Mouse (Mus musculus): Measurements from ENCODE around the gene Prss57. TPM values are rescaled to one million over a fixed set of nuclear protein-coding genes. Genes with fewer than 3 reads are reported as not detected.

Gene Prss57
- polyA plus RNA-seq, 1 experiment from 2014 or later: 0.29 TPM

GRCm38 (mm10) chr10:79806331-79806730, 15.6 kb upstream of the Prss57 start:
- Histone ChIP-seq H3K4me1 (peaks cover 68% of the 10 kb centered on the region), H3K27me3 (no peaks in the 10 kb centered on the region), H3K9me3 (replicated peaks) (no peaks in the 10 kb centered on the region), H3K27ac (peak overlapping the region; percentile 89; the same call in 1 of the 2 replicates), H3K9ac (no peak overlapping the region), H3K4me3 (replicated peaks) (no peak overlapping the region), H3K36me3 (peaks cover 43% of the 10 kb centered on the region), H3K4me2 (no peak overlapping the region)
- ATAC-seq (replicated peaks; ENCODE audit: low FRiP score): no peak
- WGBS: 72% methylated on average over 9 of the region's 9 CpGs

DNA sequence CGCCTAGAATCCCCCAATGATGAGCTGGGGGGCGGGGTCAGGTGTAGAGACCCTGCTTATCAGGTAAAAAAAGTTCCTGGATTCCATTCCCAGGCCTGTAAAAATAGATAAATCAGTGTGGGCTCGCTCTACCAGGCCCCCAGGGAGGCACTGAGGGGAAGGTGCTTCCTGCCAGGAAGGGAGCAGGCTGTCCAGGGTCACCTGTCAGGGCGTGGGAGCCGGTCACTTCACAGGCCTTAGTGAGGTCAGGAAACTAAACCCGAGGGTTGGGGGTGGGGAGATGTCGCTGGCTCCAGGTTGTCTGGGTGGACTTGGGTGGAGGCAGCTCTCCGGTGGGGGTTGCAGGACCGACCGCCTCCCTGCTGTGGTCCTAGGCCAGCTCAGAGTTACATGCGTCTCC, 14.9 kb upstream of the Prss57 start:
- no peaks in the 10 kb centered on the region for H3K27me3 ChIP-seq
- no peak overlapping the region for H3K9ac ChIP-seq
- ATAC-seq (replicated peaks; ENCODE audit: low FRiP score): peak; percentile 30
- peak overlapping the region; percentile 89 for H3K27ac ChIP-seq
- WGBS: 20% methylated on average over 11 of the region's 11 CpGs
- H3K4me3 ChIP-seq (replicated peaks): no peak overlapping the region
- peaks cover 40% of the 10 kb centered on the region for H3K36me3 ChIP-seq
- peak overlapping the region; percentile 7; the same call in 1 of the 2 replicates for H3K4me2 ChIP-seq
- no peaks in the 10 kb centered on the region for H3K9me3 ChIP-seq (replicated peaks)
- peaks cover 75% of the 10 kb centered on the region for H3K4me1 ChIP-seq

- Histone ChIP-seq H3K27me3 (no peaks in the 10 kb centered on the region), H3K9me3 (replicated peaks) (no peaks in the 10 kb centered on the region), H3K9ac (0 out of 2 replicates have a peak overlapping the region, but pooled peaks have one; percentile 2), H3K4me1 (peaks cover 86% of the 10 kb centered on the region), H3K36me3 (peaks cover 22% of the 10 kb centered on the region), H3K4me2 (peak overlapping the region; percentile 46), H3K27ac (peak overlapping the region; percentile 89), H3K4me3 (replicated peaks) (peak overlapping the region; percentile 9)
- ATAC-seq (replicated peaks; ENCODE audit: low FRiP score): peak; percentile 57
- 9% methylated on average over 29 of the region's 29 CpGs for WGBS
These were observed 13.1 kb upstream of the Prss57 start for GRCm38 (mm10) chr10:79803716-79804323.

GRCm38 (mm10) chr10:79802331-79802971, 11.7 kb upstream of the Prss57 start:
- peaks cover 8% of the 10 kb centered on the region; the same call in 1 of the 2 replicates for H3K36me3 ChIP-seq
- H3K4me1 ChIP-seq: peaks cover 92% of the 10 kb centered on the region
- peak overlapping the region; percentile 2; the same call in 1 of the 2 replicates for H3K9ac ChIP-seq
- H3K27ac ChIP-seq: peak overlapping the region; percentile 89
- ATAC-seq (replicated peaks; ENCODE audit: low FRiP score): peak; percentile 47
- H3K4me3 ChIP-seq (replicated peaks): no peak overlapping the region
- H3K27me3 ChIP-seq: no peaks in the 10 kb centered on the region
- no peaks in the 10 kb centered on the region for H3K9me3 ChIP-seq (replicated peaks)
- peak overlapping the region; percentile 20; the same call in 1 of the 2 replicates for H3K4me2 ChIP-seq
- WGBS: 30% methylated on average over 11 of the region's 11 CpGs

GRCm38 (mm10) chr10:79801837-79802236, 11.1 kb upstream of the Prss57 start:
- ATAC-seq (replicated peaks; ENCODE audit: low FRiP score): 0 out of 2 replicates have a peak, but pooled peaks have one; percentile 19
- Histone ChIP-seq H3K9ac (no peak overlapping the region), H3K4me3 (replicated peaks) (no peak overlapping the region), H3K4me2 (peak overlapping the region; percentile 20; the same call in 1 of the 2 replicates), H3K4me1 (peaks cover 92% of the 10 kb centered on the region), H3K27me3 (no peaks in the 10 kb centered on the region), H3K27ac (peak overlapping the region; percentile 89), H3K9me3 (replicated peaks) (no peaks in the 10 kb centered on the region), H3K36me3 (0 out of 2 replicates have a peak, but pooled peaks cover 3% of the 10 kb centered on the region)
- 32% methylated on average over 3 of the region's 3 CpGs for WGBS

DNA sequence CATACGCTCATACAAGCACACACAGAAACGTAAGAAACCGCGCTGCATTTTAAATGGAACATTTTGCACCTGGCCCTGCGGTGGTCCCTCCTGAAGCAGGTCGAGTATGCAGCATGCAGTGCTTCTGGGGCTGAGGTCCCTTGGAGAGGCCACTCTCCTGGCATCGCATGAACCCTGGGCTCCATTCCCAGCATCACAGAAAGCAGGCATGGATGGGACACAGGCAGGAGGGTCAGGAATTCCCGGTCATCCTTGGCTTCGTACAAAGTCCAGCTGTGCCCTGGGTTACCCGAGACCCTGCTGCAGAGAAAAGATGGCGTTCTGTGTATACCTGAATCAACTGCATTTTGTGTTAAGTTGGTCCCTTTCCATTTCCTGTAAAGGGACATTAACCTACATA, 9.7 kb upstream of the Prss57 start:
- H3K27ac ChIP-seq: peak overlapping the region; percentile 43; the same call in 1 of the 2 replicates
- no peak overlapping the region for H3K9ac ChIP-seq
- no peak for ATAC-seq (replicated peaks; ENCODE audit: low FRiP score)
- H3K4me3 ChIP-seq (replicated peaks): no peak overlapping the region
- no peaks in the 10 kb centered on the region for H3K27me3 ChIP-seq
- H3K4me2 ChIP-seq: no peak overlapping the region
- no peaks in the 10 kb centered on the region for H3K9me3 ChIP-seq (replicated peaks)
- 65% methylated on average over 11 of the region's 11 CpGs for WGBS
- peaks cover 88% of the 10 kb centered on the region for H3K4me1 ChIP-seq
- 0 out of 2 replicates have a peak, but pooled peaks cover 3% of the 10 kb centered on the region for H3K36me3 ChIP-seq

DNA sequence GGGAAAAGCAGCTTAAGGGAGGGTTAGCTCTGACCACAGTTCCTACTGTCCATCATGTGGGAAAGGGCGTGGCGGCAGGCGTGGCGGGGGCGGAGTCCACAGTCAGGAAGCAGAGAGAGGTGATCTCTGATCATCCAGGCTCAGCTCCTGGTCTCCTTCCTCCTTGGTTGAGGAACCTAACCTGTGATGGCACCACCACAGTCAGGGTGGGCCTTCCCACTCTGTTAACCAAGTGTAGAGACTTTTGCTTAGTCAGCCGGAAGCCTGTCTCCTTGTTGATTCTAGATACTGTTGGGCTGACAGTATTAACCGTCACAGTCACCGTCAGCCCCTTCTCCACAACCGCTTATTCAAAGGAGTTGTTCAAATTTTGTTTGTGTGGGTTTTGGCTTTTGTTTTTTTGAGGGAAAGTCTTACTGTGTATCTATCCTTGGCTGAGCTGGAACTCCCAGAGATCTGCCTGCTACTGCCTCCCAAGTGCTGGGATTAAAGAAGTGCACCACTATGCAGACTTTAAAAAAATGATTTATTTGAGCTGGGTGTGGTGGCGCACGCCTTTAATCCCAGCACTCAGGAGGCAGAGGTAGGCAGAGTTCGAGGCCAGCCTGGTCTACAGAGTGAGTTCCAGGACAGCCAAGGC, 7.6 kb upstream of the Prss57 start:
- Histone ChIP-seq H3K36me3 (0 out of 2 replicates have a peak, but pooled peaks cover 3% of the 10 kb centered on the region), H3K4me3 (replicated peaks) (no peak overlapping the region), H3K27ac (peak overlapping the region; percentile 52), H3K27me3 (no peaks in the 10 kb centered on the region), H3K9ac (no peak overlapping the region), H3K4me1 (peaks cover 83% of the 10 kb centered on the region), H3K9me3 (replicated peaks) (no peaks in the 10 kb centered on the region), H3K4me2 (no peak overlapping the region)
- 73% methylated on average over 12 of the region's 12 CpGs for WGBS
- no peak for ATAC-seq (replicated peaks; ENCODE audit: low FRiP score)

DNA sequence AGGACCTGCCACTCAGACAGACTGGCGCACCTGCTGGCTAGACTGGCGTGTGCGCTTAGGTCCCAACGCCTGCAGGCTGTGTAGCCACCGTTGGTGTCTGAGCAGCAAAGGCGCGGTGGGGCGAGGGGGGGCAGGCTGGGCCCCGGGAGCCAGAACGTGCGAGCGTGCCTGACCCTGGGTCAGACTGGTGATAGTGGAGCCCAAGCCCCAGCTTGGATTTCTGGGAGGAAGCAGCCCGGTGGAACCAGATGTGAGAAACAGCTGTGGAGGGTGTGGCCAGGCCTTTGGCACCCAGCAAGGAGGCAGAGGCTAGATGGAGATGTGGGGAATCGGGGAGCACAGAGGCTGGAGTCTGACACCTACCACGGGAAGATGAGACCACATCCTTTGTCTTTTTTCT, 6.6 kb upstream of the Prss57 start:
- 40% methylated on average over 15 of the region's 15 CpGs for WGBS
- Histone ChIP-seq H3K36me3 (0 out of 2 replicates have a peak, but pooled peaks cover 3% of the 10 kb centered on the region), H3K27ac (peak overlapping the region; percentile 19; the same call in 1 of the 2 replicates), H3K4me3 (replicated peaks) (no peak overlapping the region), H3K4me2 (no peak overlapping the region), H3K4me1 (peaks cover 77% of the 10 kb centered on the region), H3K9ac (no peak overlapping the region), H3K9me3 (replicated peaks) (no peaks in the 10 kb centered on the region), H3K27me3 (no peaks in the 10 kb centered on the region)
- ATAC-seq (replicated peaks; ENCODE audit: low FRiP score): no peak

DNA sequence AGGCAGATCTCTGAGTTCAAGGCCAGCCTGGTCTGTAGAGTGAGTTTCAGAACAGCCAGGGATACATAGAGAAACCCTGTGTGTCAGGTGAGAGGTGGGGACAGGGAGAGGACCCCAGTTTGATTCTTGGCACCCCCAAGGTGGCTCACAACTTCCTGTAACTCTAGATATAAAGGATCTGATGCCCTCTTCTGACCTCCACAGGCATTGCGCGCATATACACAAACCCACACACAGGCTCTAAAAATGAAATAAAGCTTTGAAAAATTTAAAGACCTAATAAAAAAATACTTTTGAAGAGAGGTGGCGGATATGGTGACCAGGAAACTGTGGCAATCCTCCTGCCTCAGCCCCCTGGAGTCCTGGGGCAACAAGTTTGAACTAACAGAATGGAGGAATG, 5.1 kb upstream of the Prss57 start:
- no peak overlapping the region for H3K27ac ChIP-seq
- no peaks in the 10 kb centered on the region for H3K27me3 ChIP-seq
- no peak overlapping the region for H3K4me2 ChIP-seq
- no peaks in the 10 kb centered on the region for H3K9me3 ChIP-seq (replicated peaks)
- H3K36me3 ChIP-seq: 0 out of 2 replicates have a peak, but pooled peaks cover 1% of the 10 kb centered on the region
- H3K4me3 ChIP-seq (replicated peaks): no peak overlapping the region
- H3K9ac ChIP-seq: no peak overlapping the region
- WGBS: 93% methylated on average over 3 of the region's 3 CpGs
- no peak for ATAC-seq (replicated peaks; ENCODE audit: low FRiP score)
- peaks cover 62% of the 10 kb centered on the region for H3K4me1 ChIP-seq

DNA sequence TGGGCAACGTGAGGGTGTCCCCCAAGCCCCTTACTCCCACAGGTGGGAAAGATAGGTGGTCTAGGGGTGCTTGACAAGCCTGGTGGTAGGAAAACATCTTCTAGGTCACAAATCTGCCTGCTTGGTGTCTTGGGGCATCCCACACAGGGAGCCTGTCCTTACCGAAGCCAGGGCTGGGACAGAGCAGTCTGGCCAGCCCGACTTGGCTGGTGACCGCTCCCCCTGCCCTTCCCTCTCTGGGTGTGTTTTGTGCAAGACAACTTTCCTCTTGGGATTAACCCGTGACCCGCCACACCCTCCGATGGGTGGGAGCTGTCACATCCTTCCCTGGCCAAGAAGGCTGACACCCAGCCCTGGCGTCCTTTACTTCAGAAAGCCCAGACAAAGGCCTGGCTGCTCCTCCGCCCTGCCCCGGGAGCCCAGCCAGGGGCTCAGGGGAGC, 3.8 kb upstream of the Prss57 start:
- Histone ChIP-seq H3K4me3 (replicated peaks) (peak overlapping the region; percentile 97), H3K27ac (peak overlapping the region; percentile 94), H3K9me3 (replicated peaks) (no peaks in the 10 kb centered on the region), H3K4me1 (peaks cover 53% of the 10 kb centered on the region), H3K4me2 (peak overlapping the region; percentile 88), H3K9ac (peak overlapping the region; percentile 93), H3K36me3 (no peaks in the 10 kb centered on the region), H3K27me3 (no peaks in the 10 kb centered on the region)
- peak; percentile 65 for ATAC-seq (replicated peaks; ENCODE audit: low FRiP score)
- WGBS: 6% methylated on average over 10 of the region's 10 CpGs

- peak; percentile 21; the same call in 1 of the 2 replicates for ATAC-seq (replicated peaks; ENCODE audit: low FRiP score)
- Histone ChIP-seq H3K27me3 (no peaks in the 10 kb centered on the region), H3K36me3 (no peaks in the 10 kb centered on the region), H3K9ac (peak overlapping the region; percentile 93), H3K4me2 (peak overlapping the region; percentile 88), H3K4me1 (peaks cover 50% of the 10 kb centered on the region), H3K9me3 (replicated peaks) (no peaks in the 10 kb centered on the region), H3K27ac (peak overlapping the region; percentile 94), H3K4me3 (replicated peaks) (peak overlapping the region; percentile 97)
- WGBS: under 1% methylated on average over 27 of the region's 38 CpGs
These were observed 3.2 kb upstream of the Prss57 start for GRCm38 (mm10) chr10:79793738-79794490.

Measured in kidney, embryonic 15.5 days (tissue).